In genomic region chr9:22115635-22116034, GRCm38 (mm10) we compare ENCODE assay signal across 8 mouse cellular contexts. TPM values are rescaled to one million over a fixed set of nuclear protein-coding genes. Genes with fewer than 3 reads are reported as not detected.
DNase-seq lines count a peak whose midpoint lies in the region; ATAC-seq and TF ChIP-seq lines count a peak whose summit lies in the region.

No protein-coding gene starts in this region.

- intact Hi-C loops in heart, postnatal 36 days (cut with DNase I), result loop anchor here (2.0 kb wide), 1 partner anchor 31 kb away; the partner anchor contains the start of gene Ecsit

- H3K4me2 ChIP-seq in heart, embryonic 11.5 days, result peak overlapping the region; percentile 91
- H3K4me2 ChIP-seq in hindbrain, embryonic 13.5 days, result peak overlapping the region; percentile 91

- ATAC-seq in heart, embryonic 11.5 days (replicated peaks; ENCODE audit: insufficient number of reproducible peaks, low FRiP score, low TSS enrichment), result no peak
- no peak for ATAC-seq in hindbrain, embryonic 13.5 days (ENCODE audit: low FRiP score)

- H3K9me3 ChIP-seq in heart, embryonic 11.5 days (replicated peaks; ENCODE audit: control insufficient read depth, low read length), result no peaks in the 10 kb centered on the region
- no peaks in the 10 kb centered on the region for H3K9me3 ChIP-seq in MEL (replicated peaks; ENCODE audit: insufficient read depth, low read length)
- no peaks in the 10 kb centered on the region for H3K9me3 ChIP-seq in hindbrain, embryonic 13.5 days
- H3K9me3 ChIP-seq in midbrain, embryonic 10.5 days (replicated peaks), result no peaks in the 10 kb centered on the region

- no peak for DNase-seq in heart, postnatal 36 days
- DNase-seq in MEL (ENCODE audit: low read depth, low spot score), result no peak
- no peak for DNase-seq in midbrain, embryonic 10.5 days (ENCODE audit: low spot score)
- DNase-seq in Muller cell, postnatal 12 days (ENCODE audit: inconsistent ontology term), result no peak
- no peak for DNase-seq in right cerebral cortex, postnatal 10 days (ENCODE audit: low spot score in 2 of 2)
- no peak for DNase-seq in ovary, adult 18-20 months (ENCODE audit: low spot score)

- peaks cover 10% of the 10 kb centered on the region for H3K4me1 ChIP-seq in heart, embryonic 11.5 days (ENCODE audit: control insufficient read depth, insufficient read depth, low read length)
- H3K4me1 ChIP-seq in MEL (ENCODE audit: control insufficient read depth in 1 of 2, insufficient read depth in 2 of 2, low read length in 2 of 2), result peaks cover 0 to 26% of the 10 kb centered on the region in 2 experiments; a peak in 3 of 4 replicates
- peaks cover 26% of the 10 kb centered on the region for H3K4me1 ChIP-seq in hindbrain, embryonic 13.5 days (replicated peaks)
- peaks cover 22% of the 10 kb centered on the region for H3K4me1 ChIP-seq in midbrain, embryonic 10.5 days

- TF ChIP-seq POLR2A in MEL (IDR thresholded peaks at IDR 0.05; ENCODE audit: control insufficient read depth in 1 of 2, insufficient read depth in 1 of 2, low read depth in 1 of 2, low read length in 2 of 2, poor library complexity in 1 of 2), result no peak

- peak overlapping the region; percentile 90; the same call in 1 of the 2 replicates for H3K4me3 ChIP-seq in heart, embryonic 11.5 days (ENCODE audit: low read depth, low read length)
- H3K4me3 ChIP-seq in MEL (ENCODE audit: control insufficient read depth in 1 of 2, insufficient read depth in 1 of 2, low read depth in 2 of 2, low read length in 2 of 2), result peak overlapping the region in 1 of 2 experiments; percentile 70; a peak in 1 of 4 replicates
- peak overlapping the region; percentile 94 for H3K4me3 ChIP-seq in hindbrain, embryonic 13.5 days
- H3K4me3 ChIP-seq in midbrain, embryonic 10.5 days, result peak overlapping the region; percentile 81

- no peak overlapping the region for H3K27ac ChIP-seq in heart, embryonic 11.5 days (ENCODE audit: low read depth, low read length)
- H3K27ac ChIP-seq in MEL (ENCODE audit: control insufficient read depth, low read depth, low read length), result no peak overlapping the region
- no peak overlapping the region for H3K27ac ChIP-seq in hindbrain, embryonic 13.5 days
- no peak overlapping the region for H3K27ac ChIP-seq in midbrain, embryonic 10.5 days (replicated peaks)

- TF ChIP-seq CTCF in MEL (IDR thresholded peaks at IDR 0.05 in 2 of 3, conservative IDR thresholded peaks at IDR 0.05 in 1 of 3; ENCODE audit: control insufficient read depth in 1 of 3, insufficient read depth in 1 of 3, low read depth in 2 of 3, low read length in 3 of 3, poor library complexity in 1 of 3, severe bottlenecking in 1 of 3), result no peak

- peaks cover 14% of the 10 kb centered on the region for H3K36me3 ChIP-seq in heart, embryonic 11.5 days (ENCODE audit: control insufficient read depth, insufficient read depth, low read length)
- H3K36me3 ChIP-seq in MEL (ENCODE audit: control insufficient read depth in 1 of 2, insufficient read depth in 2 of 2, low read length in 2 of 2), result peaks cover 5 to 12% of the 10 kb centered on the region in 2 experiments
- H3K36me3 ChIP-seq in hindbrain, embryonic 13.5 days, result peaks cover 35% of the 10 kb centered on the region
- H3K36me3 ChIP-seq in midbrain, embryonic 10.5 days, result peaks cover 41% of the 10 kb centered on the region

- WGBS in heart, embryonic 11.5 days (ENCODE audit: insufficient replicate concordance), result 88% methylated on average over 4 of the region's 4 CpGs
- 85% methylated on average over 4 of the region's 4 CpGs for WGBS in hindbrain, embryonic 13.5 days
- 95% methylated on average over 4 of the region's 4 CpGs for WGBS in midbrain, embryonic 10.5 days

- H3K9ac ChIP-seq in heart, embryonic 11.5 days (ENCODE audit: low read depth, low read length), result no peak overlapping the region; the same call in 1 of the 2 replicates
- peak overlapping the region; percentile 76 for H3K9ac ChIP-seq in MEL (ENCODE audit: control insufficient read depth, low read depth, low read length, poor library complexity, severe bottlenecking)
- H3K9ac ChIP-seq in hindbrain, embryonic 13.5 days, result peak overlapping the region; percentile 92

- peaks cover 13% of the 10 kb centered on the region for H3K79me2 ChIP-seq in MEL (ENCODE audit: control insufficient read depth, insufficient read depth, low read length, poor library complexity)

- no peak for TF ChIP-seq EP300 in MEL (IDR thresholded peaks at IDR 0.05; ENCODE audit: low read depth in 1 of 2, low read length in 2 of 2)

- TF ChIP-seq RAD21 in MEL (IDR thresholded peaks at IDR 0.05; ENCODE audit: low read depth, low read length), result no peak

- H3K27me3 ChIP-seq in heart, embryonic 11.5 days (ENCODE audit: control insufficient read depth, insufficient read depth, low read length), result no peaks in the 10 kb centered on the region
- no peaks in the 10 kb centered on the region for H3K27me3 ChIP-seq in MEL (ENCODE audit: control insufficient read depth in 1 of 2, insufficient read depth in 2 of 2, low read length in 2 of 2)
- peaks cover 9% of the 10 kb centered on the region; the same call in 1 of the 2 replicates for H3K27me3 ChIP-seq in hindbrain, embryonic 13.5 days
- no peaks in the 10 kb centered on the region for H3K27me3 ChIP-seq in midbrain, embryonic 10.5 days (ENCODE audit: low read depth, poor library complexity, severe bottlenecking)

TF ChIP-seq in MEL, 35 proteins besides CTCF, POLR2A, EP300 and RAD21:
- peak; percentile 52 for TF ChIP-seq GATA1 (IDR thresholded peaks at IDR 0.05; ENCODE audit: low read depth, low read length)
- TF ChIP-seq POLR2AphosphoS2 (IDR thresholded peaks at IDR 0.05; ENCODE audit: low read length), result no peak
- peak; percentile 68 for TF ChIP-seq RCOR1 (IDR thresholded peaks at IDR 0.05; ENCODE audit: low read depth, low read length)
- TF ChIP-seq TCF12 (IDR thresholded peaks at IDR 0.05; ENCODE audit: low read depth, low read length), result no peak

RNA-seq across cellular contexts. Expression of gene Elof1, which starts 1.3 kb away (rescaled TPM):
- 132 and 134 TPM in 2 replicates for polyA plus RNA-seq in heart, embryonic 11.5 days (2014; fragmentation: Nextera tagmentation; extraction: Ambion mirVana)
- 10 to 100 TPM; 37.1 to 37.8 TPM for total RNA-seq in heart, postnatal 36 days (2021)
- 390 and 421 TPM in 2 replicates for total RNA-seq in MEL (2012; rRNA removed)
- polyA plus RNA-seq in MEL (2012; ENCODE audit: insufficient read depth in 1 of 2, insufficient read length in 2 of 2, low read depth in 1 of 2, low replicate concordance in 2 of 2, missing spikeins in 1 of 2), result 100 to 1,000 TPM in 1 of 2 experiments, not detected in 1; 505 TPM
- polyA plus RNA-seq in hindbrain, embryonic 13.5 days (2015; fragmentation: Nextera tagmentation; extraction: Ambion mirVana), result 179 and 185 TPM in 2 replicates
- 251 and 265 TPM in 2 replicates for polyA plus RNA-seq in midbrain, embryonic 10.5 days (2016; fragmentation: Nextera tagmentation; extraction: Ambion mirVana)

RNA-seq across cellular contexts. Expression of gene Cnn1, which starts 16.6 kb away (rescaled TPM):
- polyA plus RNA-seq in heart, embryonic 11.5 days (2014; fragmentation: Nextera tagmentation; extraction: Ambion mirVana), result 388 and 445 TPM in 2 replicates
- total RNA-seq in heart, postnatal 36 days (2021), result 1 to 10 TPM; 7.3 to 8.8 TPM
- 0.10 and 0.19 TPM in 2 replicates for total RNA-seq in MEL (2012; rRNA removed)
- under 1 TPM in 1 of 2 experiments, not detected in 1; 0.06 TPM for polyA plus RNA-seq in MEL (2012; ENCODE audit: insufficient read depth in 1 of 2, insufficient read length in 2 of 2, low read depth in 1 of 2, low replicate concordance in 2 of 2, missing spikeins in 1 of 2)
- 1.4 and 4.5 TPM in 2 replicates for polyA plus RNA-seq in hindbrain, embryonic 13.5 days (2015; fragmentation: Nextera tagmentation; extraction: Ambion mirVana)
- 1.0 and 3.0 TPM in 2 replicates for polyA plus RNA-seq in midbrain, embryonic 10.5 days (2016; fragmentation: Nextera tagmentation; extraction: Ambion mirVana)

RNA-seq across cellular contexts. Expression of gene Acp5, which starts 19.9 kb away (rescaled TPM):
- 51.6 and 68.9 TPM in 2 replicates for polyA plus RNA-seq in heart, embryonic 11.5 days (2014; fragmentation: Nextera tagmentation; extraction: Ambion mirVana)
- 1 to 10 TPM; 1.6 to 2.3 TPM for total RNA-seq in heart, postnatal 36 days (2021)
- 5.8 and 15.6 TPM in 2 replicates for total RNA-seq in MEL (2012; rRNA removed)
- 10 to 100 TPM in 1 of 2 experiments, not detected in 1; 17.4 TPM for polyA plus RNA-seq in MEL (2012; ENCODE audit: insufficient read depth in 1 of 2, insufficient read length in 2 of 2, low read depth in 1 of 2, low replicate concordance in 2 of 2, missing spikeins in 1 of 2)
- 0.82 and 0.98 TPM in 2 replicates for polyA plus RNA-seq in hindbrain, embryonic 13.5 days (2015; fragmentation: Nextera tagmentation; extraction: Ambion mirVana)
- 20.2 and 20.9 TPM in 2 replicates for polyA plus RNA-seq in midbrain, embryonic 10.5 days (2016; fragmentation: Nextera tagmentation; extraction: Ambion mirVana)

RNA-seq across cellular contexts. Expression of gene Ecsit, which starts 30.4 kb away (rescaled TPM):
- polyA plus RNA-seq in heart, embryonic 11.5 days (2014; fragmentation: Nextera tagmentation; extraction: Ambion mirVana), result 48.4 and 50.6 TPM in 2 replicates
- total RNA-seq in heart, postnatal 36 days (2021), result 100 to 1,000 TPM; 103 to 106 TPM
- total RNA-seq in MEL (2012; rRNA removed), result 167 and 183 TPM in 2 replicates
- polyA plus RNA-seq in MEL (2012; ENCODE audit: insufficient read depth in 1 of 2, insufficient read length in 2 of 2, low read depth in 1 of 2, low replicate concordance in 2 of 2, missing spikeins in 1 of 2), result 100 to 1,000 TPM in 1 of 2 experiments, 10 to 100 TPM in 1; 87.6 to 211 TPM
- polyA plus RNA-seq in hindbrain, embryonic 13.5 days (2015; fragmentation: Nextera tagmentation; extraction: Ambion mirVana), result 53.5 and 56.5 TPM in 2 replicates
- polyA plus RNA-seq in midbrain, embryonic 10.5 days (2016; fragmentation: Nextera tagmentation; extraction: Ambion mirVana), result 41.1 and 44.1 TPM in 2 replicates

RNA-seq across cellular contexts. Expression of gene Pigyl, which starts 41.0 kb away (rescaled TPM):
- polyA plus RNA-seq in heart, embryonic 11.5 days (2014; fragmentation: Nextera tagmentation; extraction: Ambion mirVana), result 47.0 and 47.8 TPM in 2 replicates
- 10 to 100 TPM; 48.3 to 52.6 TPM for total RNA-seq in heart, postnatal 36 days (2021)
- total RNA-seq in MEL (2012; rRNA removed), result 80.2 and 103 TPM in 2 replicates
- 100 to 1,000 TPM in 1 of 2 experiments, not detected in 1; 146 TPM for polyA plus RNA-seq in MEL (2012; ENCODE audit: insufficient read depth in 1 of 2, insufficient read length in 2 of 2, low read depth in 1 of 2, low replicate concordance in 2 of 2, missing spikeins in 1 of 2)
- polyA plus RNA-seq in hindbrain, embryonic 13.5 days (2015; fragmentation: Nextera tagmentation; extraction: Ambion mirVana), result 81.3 and 88.2 TPM in 2 replicates
- 57.8 and 60.3 TPM in 2 replicates for polyA plus RNA-seq in midbrain, embryonic 10.5 days (2016; fragmentation: Nextera tagmentation; extraction: Ambion mirVana)

Comparison
In these comparisons a context has a peak if more than half of its experiments do, and no peak if none do; other contexts are left out.
1. RNA of gene Cnn1, which starts 16.6 kb away (polyA plus RNA-seq): 388 to 445 TPM in heart, embryonic 11.5 days; 1.4 to 4.5 TPM in hindbrain, embryonic 13.5 days, 1.0 to 3.0 TPM in midbrain, embryonic 10.5 days and 0.06 TPM in MEL; every median in the first group is over 10 times any median in the second.